Comparison of ENCODE assay signal across 17 mouse cellular contexts in the genomic region with DNA sequence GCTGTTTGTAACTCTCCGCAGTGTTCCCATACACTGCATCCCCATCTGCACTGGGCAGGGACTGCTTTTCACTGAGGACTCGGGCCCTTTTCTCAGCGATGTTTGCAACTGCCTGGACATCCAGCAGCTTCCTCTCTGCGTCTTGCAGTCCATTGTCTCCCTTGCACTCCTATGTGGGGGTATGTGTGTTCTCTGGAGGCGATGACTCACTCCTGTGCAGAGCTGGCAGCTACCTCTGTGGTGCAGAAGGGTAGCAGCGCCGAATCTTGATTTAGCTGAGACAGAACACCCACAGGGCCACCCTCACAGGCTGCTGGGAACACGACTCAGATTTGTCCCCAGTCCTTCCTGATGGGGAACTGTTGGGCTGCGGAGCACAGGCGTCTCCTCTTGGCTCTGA. TPM values are rescaled to one million over a fixed set of nuclear protein-coding genes. Genes with fewer than 3 reads are reported as not detected.
DNase-seq lines count a peak whose midpoint lies in the region; ATAC-seq and TF ChIP-seq lines count a peak whose summit lies in the region.
"Had no signal": no experiment of that assay in that cellular context is flagged by ENCODE, and none has a peak within 500 bp of the region (broad histone marks: within the 10 kb centered on the region; RNA-seq: fewer than 3 reads in every experiment).

No protein-coding gene starts in this region.

- in situ Hi-C loops in ES-E14 (cut with MboI; ENCODE audit: low sequenced_read_pairs in 2 of 2, unreplicated experiment in 2 of 2) = no loop called here

- no peaks in the 10 kb centered on the region for H3K27me3 ChIP-seq in midbrain, embryonic 14.5 days (ENCODE audit: control insufficient read depth, insufficient read depth, low read length)

- no peak for ATAC-seq in midbrain, embryonic 14.5 days (ENCODE audit: low FRiP score, low TSS enrichment)
- no peak for ATAC-seq in megakaryocyte-erythroid progenitor cell, adult 5-6 weeks (replicated peaks; ENCODE audit: low FRiP score, low TSS enrichment, poor library complexity, severe bottlenecking)

- no peaks in the 10 kb centered on the region for H3K36me3 ChIP-seq in ES-E14 (ENCODE audit: control insufficient read depth, insufficient read depth, low read length, poor library complexity, severe bottlenecking)
- H3K36me3 ChIP-seq in midbrain, embryonic 14.5 days (ENCODE audit: control insufficient read depth, insufficient read depth, low read length) = no peaks in the 10 kb centered on the region
- H3K36me3 ChIP-seq: forebrain, embryonic 12.5 days; heart, embryonic 12.5 days; hindbrain, embryonic 10.5 days; lung, embryonic 15.5 days had no signal

- no peaks in the 10 kb centered on the region for H3K9me3 ChIP-seq in ES-E14 (ENCODE audit: control insufficient read depth, insufficient read depth, low read depth, low read length)
- no peaks in the 10 kb centered on the region for H3K9me3 ChIP-seq in midbrain, embryonic 14.5 days (ENCODE audit: control insufficient read depth, low read length)
- H3K9me3 ChIP-seq: forebrain, embryonic 12.5 days; heart, embryonic 12.5 days; hindbrain, embryonic 10.5 days; lung, embryonic 15.5 days had no signal

- WGBS in lung, adult 2 months = 46% methylated on average over 10 of the region's 10 CpGs
- 63% methylated on average over 10 of the region's 10 CpGs for WGBS in midbrain, embryonic 14.5 days

- no peak overlapping the region for H3K9ac ChIP-seq in ES-E14 (ENCODE audit: insufficient read depth, low read depth, low read length, poor library complexity, severe bottlenecking)
- H3K9ac ChIP-seq in midbrain, embryonic 14.5 days (replicated peaks; ENCODE audit: low read length) = no peak overlapping the region
- H3K9ac ChIP-seq: forebrain, embryonic 12.5 days; heart, embryonic 12.5 days; lung, embryonic 15.5 days had no signal

- no peak for TF ChIP-seq CTCF in layer of hippocampus, adult 2 months (conservative IDR thresholded peaks at IDR 0.05)
- TF ChIP-seq CTCF in lung, adult 2 months (IDR thresholded peaks at IDR 0.05; ENCODE audit: insufficient read depth, low read length) = no peak

- peaks cover 10 to 34% of the 10 kb centered on the region in 2 experiments for H3K4me1 ChIP-seq in ES-E14 (ENCODE audit: control insufficient read depth in 2 of 2, insufficient read depth in 2 of 2, low read length in 2 of 2, poor library complexity in 1 of 2)
- H3K4me1 ChIP-seq in lung, adult 2 months (ENCODE audit: control insufficient read depth, insufficient read depth, low read length) = no peaks in the 10 kb centered on the region
- H3K4me1 ChIP-seq in midbrain, embryonic 14.5 days (ENCODE audit: control insufficient read depth, insufficient read depth, low read length) = no peaks in the 10 kb centered on the region
- H3K4me1 ChIP-seq: forebrain, embryonic 12.5 days; heart, embryonic 12.5 days; lung, embryonic 15.5 days had no signal

- peak; percentile 24 to 40 for DNase-seq in adrenal gland, postnatal 36 days
- no peak for DNase-seq in adrenal gland, postnatal 25 days
- no peak for DNase-seq in ES-E14 (ENCODE audit: low read depth, low spot score)
- peak; percentile 65 to 89 for DNase-seq in layer of hippocampus, adult 2 months (ENCODE audit: low spot score in 2 of 2)
- peak; percentile 57 for DNase-seq in right cerebral cortex, postnatal 14 days
- no peak for DNase-seq in lung, adult 2 months
- DNase-seq in midbrain, embryonic 14.5 days = no peak
- DNase-seq: cerebellum, postnatal 10 days; gastrocnemius, postnatal 25 days; spleen, adult 18-20 months had no signal

- no peak overlapping the region for H3K4me2 ChIP-seq in midbrain, embryonic 14.5 days (ENCODE audit: low read length)
- H3K4me2 ChIP-seq: forebrain, embryonic 12.5 days; heart, embryonic 12.5 days; lung, embryonic 15.5 days had no signal

- no peak for TF ChIP-seq POLR2A in lung, adult 2 months (IDR thresholded peaks at IDR 0.05; ENCODE audit: borderline replicate concordance, extremely low read depth, low read depth, low read length)

- peak overlapping the region; percentile 67 for H3K27ac ChIP-seq in ES-E14 (ENCODE audit: insufficient read depth, low read depth, low read length, poor library complexity, severe bottlenecking)
- H3K27ac ChIP-seq in layer of hippocampus, adult 2 months = peak overlapping the region; percentile 93
- no peak overlapping the region for H3K27ac ChIP-seq in midbrain, embryonic 14.5 days (replicated peaks; ENCODE audit: low read depth, low read length)
- H3K27ac ChIP-seq: forebrain, embryonic 12.5 days; hindbrain, embryonic 10.5 days; kidney, postnatal 0 days; lung, embryonic 15.5 days had no signal

- peak overlapping the region in 1 of 2 experiments; percentile 10; a peak in 1 of 4 replicates for H3K4me3 ChIP-seq in ES-E14 (ENCODE audit: insufficient read depth in 1 of 2, low read depth in 1 of 2, low read length in 2 of 2, poor library complexity in 1 of 2, severe bottlenecking in 1 of 2)
- H3K4me3 ChIP-seq in layer of hippocampus, adult 2 months = no peak overlapping the region
- no peak overlapping the region for H3K4me3 ChIP-seq in lung, adult 2 months (replicated peaks; ENCODE audit: extremely low read depth, low read depth, low read length)
- no peak overlapping the region for H3K4me3 ChIP-seq in midbrain, embryonic 14.5 days (replicated peaks; ENCODE audit: low read depth, low read length)
- H3K4me3 ChIP-seq: forebrain, embryonic 12.5 days; heart, embryonic 12.5 days; hindbrain, embryonic 10.5 days; lung, embryonic 15.5 days; myocyte had no signal

TF ChIP-seq in ES-E14, 5 proteins besides CTCF, POLR2A, EP300 and RAD21:
- TF ChIP-seq MAFK (IDR thresholded peaks at IDR 0.05; ENCODE audit: insufficient read depth, low read depth, low read length) (no peak), ZNF384 (IDR thresholded peaks at IDR 0.05; ENCODE audit: low read depth, low read length) (no peak), CHD2 (IDR thresholded peaks at IDR 0.05; ENCODE audit: low read depth, low read length) (no peak), ZC3H11A (IDR thresholded peaks at IDR 0.05; ENCODE audit: borderline replicate concordance, low read depth, low read length) (no peak), HCFC1 (IDR thresholded peaks at IDR 0.05; ENCODE audit: borderline replicate concordance, insufficient read depth, low read length) (no peak)

RNA-seq across cellular contexts. Expression of a gene that starts 20.4 kb away (rescaled TPM):
- total RNA-seq in adrenal gland, postnatal 36 days (2021) = 10 to 100 TPM; 68.5 to 77.7 TPM
- 61.6 and 81.1 TPM in 2 replicates for total RNA-seq in adrenal gland, postnatal 25 days (2021)
- 163 and 240 TPM in 2 replicates for total RNA-seq in ES-E14 (2012; rRNA removed)
- 100 to 1,000 TPM in 1 of 2 experiments, 10 to 100 TPM in 1; 76.5 to 101 TPM for total RNA-seq in layer of hippocampus, adult 2 months (2021)
- polyA plus RNA-seq in lung, adult 2 months (2012; rRNA removed) = 57.5 and 61.4 TPM in 2 replicates
- 20.2 and 24.7 TPM in 2 replicates for polyA plus RNA-seq in midbrain, embryonic 14.5 days (2014; fragmentation: Nextera tagmentation; extraction: Ambion mirVana)
- 41.8 and 77.5 TPM in 2 replicates for total RNA-seq in megakaryocyte-erythroid progenitor cell, adult 5-6 weeks (2014; fragmentation: Nextera tagmentation)
- total RNA-seq in megakaryocyte-erythroid progenitor cell, adult 5-6 weeks (2017) = 40.8 and 90.7 TPM in 2 replicates

Comparison
In these comparisons a context has a peak if more than half of its experiments do, and no peak if none do; other contexts are left out.
1. DNase-seq: peak in adrenal gland, postnatal 36 days (2 of 2), layer of hippocampus, adult 2 months (2 of 2) and right cerebral cortex, postnatal 14 days (single experiment); none in adrenal gland, postnatal 25 days (single experiment), ES-E14 (single experiment), lung, adult 2 months (single experiment) and midbrain, embryonic 14.5 days (single experiment).